Mouse (Mus musculus): Measurements from ENCODE around the gene Rhox4b. TPM values are rescaled to one million over a fixed set of nuclear protein-coding genes. Genes with fewer than 3 reads are reported as not detected.
"Not testable (repeated sequence)": the region's sequence is repeated elsewhere in the genome, so short reads cannot be mapped to it uniquely, and the experiment has no call there.

The Rhox4b gene
- not detected in 2 replicates for polyA plus RNA-seq (2012; rRNA removed)
- not detected in 2 replicates for polyA plus RNA-seq (2014; fragmentation: Nextera tagmentation; extraction: Ambion mirVana)

- not testable (repeated sequence) for H3K9me3 ChIP-seq (ENCODE audit: control insufficient read depth, low read length); H3K36me3 ChIP-seq (replicated peaks; ENCODE audit: control insufficient read depth, insufficient read depth, low read depth); H3K27me3 ChIP-seq (ENCODE audit: control insufficient read depth, insufficient read depth, low read length); H3K4me1 ChIP-seq (replicated peaks; ENCODE audit: control insufficient read depth in 2 of 2, insufficient read depth in 2 of 2, low read length in 1 of 2); H3K9ac ChIP-seq (replicated peaks); DNase-seq (ENCODE audit: low read depth in 3 of 3, low spot score in 3 of 3); H3K4me2 ChIP-seq (ENCODE audit: low read depth); ATAC-seq (ENCODE audit: insufficient read depth); H3K27ac ChIP-seq; H3K4me3 ChIP-seq (ENCODE audit: insufficient read depth in 1 of 2, low read depth in 2 of 2, low read length in 2 of 2)
- WGBS (ENCODE audit: insufficient replicate concordance), result 73% methylated on average over 14 of the region's 15 CpGs
Measured at GRCm38 (mm10) chrX:37432194-37432593, at the start of gene Rhox4b. Rhox4b (plus strand) TSS chrX:37432494.

DNA sequence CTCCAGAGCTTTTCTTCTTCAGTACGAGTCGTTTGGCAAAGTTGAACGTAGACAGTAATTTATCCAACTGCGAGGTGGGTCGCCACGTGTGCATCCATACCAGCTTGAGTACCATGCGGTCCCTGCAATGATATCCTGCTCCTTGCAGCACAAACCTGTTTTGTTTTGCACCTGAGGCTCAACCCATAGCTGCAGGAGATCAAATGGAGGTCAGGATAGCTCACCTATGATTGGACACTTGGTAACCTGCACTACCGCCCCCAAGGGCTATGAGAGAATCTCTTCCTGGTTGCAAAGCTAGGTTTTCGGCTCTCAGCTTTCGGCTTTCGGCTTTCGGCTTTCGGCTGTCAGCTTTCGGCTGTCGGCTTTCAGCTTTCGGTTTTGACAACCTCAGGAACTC, 41.7 kb upstream of the Rhox4b start, which contains the start of gene Rhox4a2:
TSS of gene Rhox4a2 (plus strand) at position 301 of the 400 bp plus-strand sequence.
- ATAC-seq (ENCODE audit: insufficient read depth); H3K9ac ChIP-seq (replicated peaks); H3K9me3 ChIP-seq (ENCODE audit: control insufficient read depth, low read length); H3K4me2 ChIP-seq (ENCODE audit: low read depth); H3K4me3 ChIP-seq (ENCODE audit: insufficient read depth in 1 of 2, low read depth in 2 of 2, low read length in 2 of 2); H3K4me1 ChIP-seq (replicated peaks; ENCODE audit: control insufficient read depth in 2 of 2, insufficient read depth in 2 of 2, low read length in 1 of 2); H3K36me3 ChIP-seq (replicated peaks; ENCODE audit: control insufficient read depth, insufficient read depth, low read depth); H3K27ac ChIP-seq; DNase-seq (ENCODE audit: low read depth in 3 of 3, low spot score in 3 of 3); H3K27me3 ChIP-seq (ENCODE audit: control insufficient read depth, insufficient read depth, low read length): not testable (repeated sequence)
- WGBS (ENCODE audit: insufficient replicate concordance), result 78% methylated on average over 8 of the region's 16 CpGs

- not testable (repeated sequence) for H3K9me3 ChIP-seq (ENCODE audit: control insufficient read depth, low read length); H3K4me2 ChIP-seq (ENCODE audit: low read depth); ATAC-seq (ENCODE audit: insufficient read depth); H3K4me1 ChIP-seq (replicated peaks; ENCODE audit: control insufficient read depth in 2 of 2, insufficient read depth in 2 of 2, low read length in 1 of 2); H3K9ac ChIP-seq (replicated peaks); H3K36me3 ChIP-seq (replicated peaks; ENCODE audit: control insufficient read depth, insufficient read depth, low read depth); H3K27me3 ChIP-seq (ENCODE audit: control insufficient read depth, insufficient read depth, low read length); DNase-seq (ENCODE audit: low read depth in 3 of 3, low spot score in 3 of 3); H3K27ac ChIP-seq; H3K4me3 ChIP-seq (ENCODE audit: insufficient read depth in 1 of 2, low read depth in 2 of 2, low read length in 2 of 2)
- no CpG with 5 or more reads among the region's 9 CpGs for WGBS (ENCODE audit: insufficient replicate concordance)
Measured at GRCm38 (mm10) chrX:37411767-37412166, 20.5 kb upstream of the Rhox4b start, which contains the start of gene Rhox2b. Rhox2b (plus strand) TSS chrX:37412067.

DNA sequence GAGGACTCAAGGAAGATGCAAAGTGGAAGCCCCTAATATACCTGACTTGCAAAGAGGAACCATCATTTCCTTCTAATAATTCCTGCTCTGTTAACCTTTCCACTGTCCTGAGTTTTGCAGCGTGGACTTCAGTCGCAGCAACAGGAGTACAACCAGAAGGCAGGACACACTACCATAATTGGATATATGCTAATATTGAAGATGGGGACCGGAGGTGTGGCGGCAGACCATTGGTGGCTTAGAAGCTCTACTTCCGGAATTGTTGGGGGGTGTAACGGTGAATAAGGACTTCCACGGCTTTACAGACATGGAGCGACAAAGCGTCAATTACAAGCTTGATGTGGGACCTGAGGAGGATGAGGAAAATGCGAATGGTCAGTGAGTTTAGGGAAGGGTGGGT, 21.1 kb downstream of the Rhox4b start, which contains the start of gene Rhox2c:
TSS of gene Rhox2c (plus strand) at position 301 of the 400 bp plus-strand sequence.
- H3K4me2 ChIP-seq (ENCODE audit: low read depth); DNase-seq (ENCODE audit: low read depth in 3 of 3, low spot score in 3 of 3); H3K27ac ChIP-seq; H3K36me3 ChIP-seq (replicated peaks; ENCODE audit: control insufficient read depth, insufficient read depth, low read depth); H3K4me1 ChIP-seq (replicated peaks; ENCODE audit: control insufficient read depth in 2 of 2, insufficient read depth in 2 of 2, low read length in 1 of 2); H3K9ac ChIP-seq (replicated peaks); H3K9me3 ChIP-seq (ENCODE audit: control insufficient read depth, low read length); H3K4me3 ChIP-seq (ENCODE audit: insufficient read depth in 1 of 2, low read depth in 2 of 2, low read length in 2 of 2); ATAC-seq (ENCODE audit: insufficient read depth); H3K27me3 ChIP-seq (ENCODE audit: control insufficient read depth, insufficient read depth, low read length): not testable (repeated sequence)
- 83% methylated on average over 6 of the region's 10 CpGs for WGBS (ENCODE audit: insufficient replicate concordance)

- ATAC-seq (ENCODE audit: insufficient read depth); H3K27ac ChIP-seq; H3K4me1 ChIP-seq (replicated peaks; ENCODE audit: control insufficient read depth in 2 of 2, insufficient read depth in 2 of 2, low read length in 1 of 2); H3K9ac ChIP-seq (replicated peaks); H3K27me3 ChIP-seq (ENCODE audit: control insufficient read depth, insufficient read depth, low read length); DNase-seq (ENCODE audit: low read depth in 3 of 3, low spot score in 3 of 3); H3K36me3 ChIP-seq (replicated peaks; ENCODE audit: control insufficient read depth, insufficient read depth, low read depth); H3K4me3 ChIP-seq (ENCODE audit: insufficient read depth in 1 of 2, low read depth in 2 of 2, low read length in 2 of 2); H3K9me3 ChIP-seq (ENCODE audit: control insufficient read depth, low read length); H3K4me2 ChIP-seq (ENCODE audit: low read depth): not testable (repeated sequence)
- WGBS (ENCODE audit: insufficient replicate concordance), result 66% methylated on average over 3 of the region's 4 CpGs
Measured at GRCm38 (mm10) chrX:37458285-37458684, 26.0 kb downstream of the Rhox4b start, which contains the start of gene Rhox3c. Rhox3c (plus strand) TSS chrX:37458585.

DNA sequence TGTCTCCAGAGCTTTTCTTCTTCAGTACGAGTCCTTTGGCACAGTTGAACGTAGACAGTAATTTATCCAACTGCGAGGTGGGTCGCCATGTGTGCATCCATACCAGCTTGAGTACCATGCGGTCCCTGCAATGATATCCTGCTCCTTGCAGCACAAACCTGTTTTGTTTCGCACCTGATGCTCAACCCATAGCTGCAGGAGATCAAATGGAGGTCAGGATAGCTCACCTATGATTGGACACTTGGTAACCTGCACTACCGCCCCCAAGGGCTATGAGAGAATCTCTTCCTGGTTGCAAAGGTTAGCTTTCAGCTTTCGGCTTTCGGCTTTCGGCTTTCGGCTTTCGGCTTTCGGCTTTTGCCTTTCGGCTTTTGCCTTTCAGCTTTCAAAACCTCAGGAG, 47.7 kb downstream of the Rhox4b start, which contains the start of gene Rhox4c:
TSS of gene Rhox4c (plus strand) at position 301 of the 400 bp plus-strand sequence.
- H3K4me1 ChIP-seq (replicated peaks; ENCODE audit: control insufficient read depth in 2 of 2, insufficient read depth in 2 of 2, low read length in 1 of 2); H3K9me3 ChIP-seq (ENCODE audit: control insufficient read depth, low read length); ATAC-seq (ENCODE audit: insufficient read depth); H3K4me2 ChIP-seq (ENCODE audit: low read depth); H3K4me3 ChIP-seq (ENCODE audit: insufficient read depth in 1 of 2, low read depth in 2 of 2, low read length in 2 of 2); H3K36me3 ChIP-seq (replicated peaks; ENCODE audit: control insufficient read depth, insufficient read depth, low read depth); H3K27ac ChIP-seq; H3K9ac ChIP-seq (replicated peaks); H3K27me3 ChIP-seq (ENCODE audit: control insufficient read depth, insufficient read depth, low read length); DNase-seq (ENCODE audit: low read depth in 3 of 3, low spot score in 3 of 3): not testable (repeated sequence)
- 73% methylated on average over 14 of the region's 14 CpGs for WGBS (ENCODE audit: insufficient replicate concordance)

Other genes starting within 250 kb of the Rhox4b start
- gene Ndufa1, start 241.3 kb upstream of the Rhox4b start, polyA plus RNA-seq (2012; rRNA removed), result 111 and 169 TPM in 2 replicates
- 253 and 273 TPM in 2 replicates for gene Ndufa1, start 241.3 kb upstream of the Rhox4b start, polyA plus RNA-seq (2014; fragmentation: Nextera tagmentation; extraction: Ambion mirVana)
- 1.1 and 1.7 TPM in 2 replicates for gene Rnf113a1, start 241.2 kb upstream of the Rhox4b start, polyA plus RNA-seq (2012; rRNA removed)
- 2.3 and 3.2 TPM in 2 replicates for gene Rnf113a1, start 241.2 kb upstream of the Rhox4b start, polyA plus RNA-seq (2014; fragmentation: Nextera tagmentation; extraction: Ambion mirVana)
- not detected in 2 replicates for gene Gm9, start 221.5 kb upstream of the Rhox4b start, polyA plus RNA-seq (2012; rRNA removed)
- gene Gm9, start 221.5 kb upstream of the Rhox4b start, polyA plus RNA-seq (2014; fragmentation: Nextera tagmentation; extraction: Ambion mirVana), result not detected in 2 replicates
- gene Rhox1, start 210.2 kb upstream of the Rhox4b start, polyA plus RNA-seq (2012; rRNA removed), result not detected in 2 replicates
- gene Rhox1, start 210.2 kb upstream of the Rhox4b start, polyA plus RNA-seq (2014; fragmentation: Nextera tagmentation; extraction: Ambion mirVana), result not detected in 2 replicates
- not detected in 2 replicates for gene Rhox2a, start 187.5 kb upstream of the Rhox4b start, polyA plus RNA-seq (2012; rRNA removed)
- not detected in 2 replicates for gene Rhox2a, start 187.5 kb upstream of the Rhox4b start, polyA plus RNA-seq (2014; fragmentation: Nextera tagmentation; extraction: Ambion mirVana)
- gene Rhox3a, start 182.6 kb upstream of the Rhox4b start, polyA plus RNA-seq (2012; rRNA removed), result not detected in 2 replicates
- gene Rhox3a, start 182.6 kb upstream of the Rhox4b start, polyA plus RNA-seq (2014; fragmentation: Nextera tagmentation; extraction: Ambion mirVana), result not detected in 2 replicates
- gene Rhox4a, start 167.2 kb upstream of the Rhox4b start, polyA plus RNA-seq (2012; rRNA removed), result not detected in 2 replicates
- gene Rhox4a, start 167.2 kb upstream of the Rhox4b start, polyA plus RNA-seq (2014; fragmentation: Nextera tagmentation; extraction: Ambion mirVana), result not detected in 2 replicates
- not detected in 2 replicates for gene Rhox3a2, start 52.5 kb upstream of the Rhox4b start, polyA plus RNA-seq (2012; rRNA removed)
- gene Rhox3a2, start 52.5 kb upstream of the Rhox4b start, polyA plus RNA-seq (2014; fragmentation: Nextera tagmentation; extraction: Ambion mirVana), result not detected in 2 replicates
- gene Rhox4a2, start 41.6 kb upstream of the Rhox4b start, polyA plus RNA-seq (2012; rRNA removed), result not detected in 2 replicates
- gene Rhox4a2, start 41.6 kb upstream of the Rhox4b start, polyA plus RNA-seq (2014; fragmentation: Nextera tagmentation; extraction: Ambion mirVana), result not detected in 2 replicates
- not detected in 2 replicates for gene Rhox2b, start 20.4 kb upstream of the Rhox4b start, polyA plus RNA-seq (2012; rRNA removed)
- not detected in 2 replicates for gene Rhox2b, start 20.4 kb upstream of the Rhox4b start, polyA plus RNA-seq (2014; fragmentation: Nextera tagmentation; extraction: Ambion mirVana)
- gene Rhox2c, start 21.2 kb downstream of the Rhox4b start, polyA plus RNA-seq (2012; rRNA removed), result not detected in 2 replicates
- not detected in 2 replicates for gene Rhox2c, start 21.2 kb downstream of the Rhox4b start, polyA plus RNA-seq (2014; fragmentation: Nextera tagmentation; extraction: Ambion mirVana)
- gene Rhox3c, start 26.1 kb downstream of the Rhox4b start, polyA plus RNA-seq (2012; rRNA removed), result not detected in 2 replicates
- gene Rhox3c, start 26.1 kb downstream of the Rhox4b start, polyA plus RNA-seq (2014; fragmentation: Nextera tagmentation; extraction: Ambion mirVana), result not detected in 2 replicates
- not detected in 2 replicates for gene Rhox4c, start 47.8 kb downstream of the Rhox4b start, polyA plus RNA-seq (2012; rRNA removed)
- gene Rhox4c, start 47.8 kb downstream of the Rhox4b start, polyA plus RNA-seq (2014; fragmentation: Nextera tagmentation; extraction: Ambion mirVana), result not detected in 2 replicates
- gene Rhox2d, start 60.9 kb downstream of the Rhox4b start, polyA plus RNA-seq (2012; rRNA removed), result not detected in 2 replicates
- not detected in 2 replicates for gene Rhox2d, start 60.9 kb downstream of the Rhox4b start, polyA plus RNA-seq (2014; fragmentation: Nextera tagmentation; extraction: Ambion mirVana)
- gene Rhox4d, start 81.9 kb downstream of the Rhox4b start, polyA plus RNA-seq (2012; rRNA removed), result not detected in 2 replicates
- gene Rhox4d, start 81.9 kb downstream of the Rhox4b start, polyA plus RNA-seq (2014; fragmentation: Nextera tagmentation; extraction: Ambion mirVana), result not detected in 2 replicates
- not detected in 2 replicates for gene Rhox2e, start 98.0 kb downstream of the Rhox4b start, polyA plus RNA-seq (2012; rRNA removed)
- gene Rhox2e, start 98.0 kb downstream of the Rhox4b start, polyA plus RNA-seq (2014; fragmentation: Nextera tagmentation; extraction: Ambion mirVana), result not detected in 2 replicates
- gene Rhox3e, start 109.5 kb downstream of the Rhox4b start, polyA plus RNA-seq (2012; rRNA removed), result not detected in 2 replicates
- gene Rhox3e, start 109.5 kb downstream of the Rhox4b start, polyA plus RNA-seq (2014; fragmentation: Nextera tagmentation; extraction: Ambion mirVana), result not detected in 2 replicates
- not detected in 2 replicates for gene Rhox4e, start 124.9 kb downstream of the Rhox4b start, polyA plus RNA-seq (2012; rRNA removed)
- gene Rhox4e, start 124.9 kb downstream of the Rhox4b start, polyA plus RNA-seq (2014; fragmentation: Nextera tagmentation; extraction: Ambion mirVana), result not detected in 2 replicates
- not detected in 2 replicates for gene Rhox2f, start 138.9 kb downstream of the Rhox4b start, polyA plus RNA-seq (2012; rRNA removed)
- gene Rhox2f, start 138.9 kb downstream of the Rhox4b start, polyA plus RNA-seq (2014; fragmentation: Nextera tagmentation; extraction: Ambion mirVana), result not detected in 2 replicates
- not detected in 2 replicates for gene Rhox3f, start 148.5 kb downstream of the Rhox4b start, polyA plus RNA-seq (2012; rRNA removed)
- gene Rhox3f, start 148.5 kb downstream of the Rhox4b start, polyA plus RNA-seq (2014; fragmentation: Nextera tagmentation; extraction: Ambion mirVana), result not detected in 2 replicates
- gene Rhox4f, start 175.2 kb downstream of the Rhox4b start, polyA plus RNA-seq (2012; rRNA removed), result not detected in 2 replicates
- gene Rhox4f, start 175.2 kb downstream of the Rhox4b start, polyA plus RNA-seq (2014; fragmentation: Nextera tagmentation; extraction: Ambion mirVana), result not detected in 2 replicates
- not detected in 2 replicates for gene Rhox3g, start 196.1 kb downstream of the Rhox4b start, polyA plus RNA-seq (2012; rRNA removed)
- not detected in 2 replicates for gene Rhox3g, start 196.1 kb downstream of the Rhox4b start, polyA plus RNA-seq (2014; fragmentation: Nextera tagmentation; extraction: Ambion mirVana)
- not detected in 2 replicates for gene Rhox2g, start 211.0 kb downstream of the Rhox4b start, polyA plus RNA-seq (2012; rRNA removed)
- gene Rhox2g, start 211.0 kb downstream of the Rhox4b start, polyA plus RNA-seq (2014; fragmentation: Nextera tagmentation; extraction: Ambion mirVana), result not detected in 2 replicates
- gene Rhox4g, start 218.8 kb downstream of the Rhox4b start, polyA plus RNA-seq (2012; rRNA removed), result not detected in 2 replicates
- not detected in 2 replicates for gene Rhox4g, start 218.8 kb downstream of the Rhox4b start, polyA plus RNA-seq (2014; fragmentation: Nextera tagmentation; extraction: Ambion mirVana)
- gene Rhox3h, start 236.3 kb downstream of the Rhox4b start, polyA plus RNA-seq (2012; rRNA removed), result not detected in 2 replicates
- not detected in 2 replicates for gene Rhox3h, start 236.3 kb downstream of the Rhox4b start, polyA plus RNA-seq (2014; fragmentation: Nextera tagmentation; extraction: Ambion mirVana)
- not detected in 2 replicates for gene Rhox2h, start 240.8 kb downstream of the Rhox4b start, polyA plus RNA-seq (2012; rRNA removed)
- gene Rhox2h, start 240.8 kb downstream of the Rhox4b start, polyA plus RNA-seq (2014; fragmentation: Nextera tagmentation; extraction: Ambion mirVana), result not detected in 2 replicates

Measured in liver, embryonic 14.5 days (tissue).